Mouse (Mus musculus): ENCODE measurements around the gene Fbxo8. TPM values are rescaled to one million over a fixed set of nuclear protein-coding genes. Genes with fewer than 3 reads are reported as not detected.

Gene Fbxo8
- polyA plus RNA-seq, 1 experiment from 2014 or later: 48.3 TPM

DNA sequence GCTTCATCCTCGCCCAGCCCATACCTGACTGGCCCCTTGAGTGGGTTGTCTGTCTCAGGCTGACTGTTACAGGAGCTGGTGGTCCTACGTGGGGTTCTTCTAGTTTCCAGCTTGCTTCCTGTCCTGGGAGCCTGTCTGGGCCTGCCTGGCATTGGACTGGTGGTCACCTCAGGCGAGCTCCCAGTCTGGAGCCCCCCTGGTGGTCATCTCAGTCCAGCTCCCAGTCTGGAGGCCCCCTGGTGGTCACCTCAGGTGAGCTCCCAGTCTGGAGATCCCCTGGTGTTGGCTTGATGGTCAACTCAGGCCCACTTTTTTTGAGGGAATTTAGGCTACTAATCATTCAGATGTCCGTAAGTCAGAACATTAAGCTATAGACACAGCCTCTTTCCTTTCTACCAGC lies 29.8 kb upstream of the Fbxo8 start:
- no peak overlapping the region for H3K4me3 ChIP-seq (ENCODE audit: low read depth, low read length)
- no peak for DNase-seq
- no peak for TF ChIP-seq EP300 (IDR thresholded peaks at IDR 0.05; ENCODE audit: low read depth)
- peak; percentile 17; the same call in 1 of the 2 replicates for TF ChIP-seq CTCF (IDR thresholded peaks at IDR 0.05; ENCODE audit: low read depth)
- no peaks in the 10 kb centered on the region for H3K4me1 ChIP-seq (ENCODE audit: insufficient read depth)
- no peak overlapping the region for H3K27ac ChIP-seq (ENCODE audit: low read depth)
- H3K9me3 ChIP-seq (ENCODE audit: low read length): no peaks in the 10 kb centered on the region
- no peak overlapping the region for H3K9ac ChIP-seq (replicated peaks)
- no peak overlapping the region for H3K4me2 ChIP-seq (ENCODE audit: low read depth, low read length)
- no peaks in the 10 kb centered on the region for H3K27me3 ChIP-seq (ENCODE audit: insufficient read depth, low read length)
- WGBS (ENCODE audit: insufficient replicate concordance): 60% methylated on average over 4 of the region's 4 CpGs
- ATAC-seq: no peak
- no peaks in the 10 kb centered on the region for H3K36me3 ChIP-seq (replicated peaks; ENCODE audit: insufficient read depth, low read length)

DNA sequence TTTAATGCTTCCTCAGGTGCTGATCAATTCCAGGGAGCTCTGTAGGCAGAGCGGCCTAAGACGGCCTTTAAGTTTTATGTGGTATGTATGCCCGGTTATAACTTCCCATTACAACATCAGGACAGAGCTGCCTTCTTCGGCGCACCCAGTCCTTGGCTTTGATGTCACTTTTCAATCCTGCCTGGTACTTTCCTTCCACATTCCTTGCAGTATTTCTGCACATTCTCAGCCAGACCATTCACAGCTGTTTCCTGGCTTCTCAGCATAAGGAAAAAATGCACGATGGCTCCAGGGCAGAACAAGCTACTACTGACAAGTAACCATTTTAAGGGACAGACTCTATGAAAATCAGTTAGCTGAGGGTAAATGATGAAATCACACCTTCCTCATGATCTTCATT lies 22.0 kb upstream of the Fbxo8 start:
- TF ChIP-seq CTCF (IDR thresholded peaks at IDR 0.05; ENCODE audit: low read depth) (no peak), EP300 (IDR thresholded peaks at IDR 0.05; ENCODE audit: low read depth) (no peak)
- H3K4me1 ChIP-seq (ENCODE audit: insufficient read depth): no peaks in the 10 kb centered on the region
- H3K4me2 ChIP-seq (ENCODE audit: low read depth, low read length): no peak overlapping the region
- DNase-seq (no peak), ATAC-seq (no peak)
- no peak overlapping the region for H3K27ac ChIP-seq (ENCODE audit: low read depth)
- H3K36me3 ChIP-seq (replicated peaks; ENCODE audit: insufficient read depth, low read length): peaks cover 19% of the 10 kb centered on the region; the same call in 1 of the 2 replicates
- no peaks in the 10 kb centered on the region for H3K27me3 ChIP-seq (ENCODE audit: insufficient read depth, low read length)
- no peak overlapping the region for H3K4me3 ChIP-seq (ENCODE audit: low read depth, low read length)
- 81% methylated on average over 6 of the region's 6 CpGs for WGBS (ENCODE audit: insufficient replicate concordance)
- H3K9me3 ChIP-seq (ENCODE audit: low read length): no peaks in the 10 kb centered on the region
- H3K9ac ChIP-seq (replicated peaks): no peak overlapping the region

DNA sequence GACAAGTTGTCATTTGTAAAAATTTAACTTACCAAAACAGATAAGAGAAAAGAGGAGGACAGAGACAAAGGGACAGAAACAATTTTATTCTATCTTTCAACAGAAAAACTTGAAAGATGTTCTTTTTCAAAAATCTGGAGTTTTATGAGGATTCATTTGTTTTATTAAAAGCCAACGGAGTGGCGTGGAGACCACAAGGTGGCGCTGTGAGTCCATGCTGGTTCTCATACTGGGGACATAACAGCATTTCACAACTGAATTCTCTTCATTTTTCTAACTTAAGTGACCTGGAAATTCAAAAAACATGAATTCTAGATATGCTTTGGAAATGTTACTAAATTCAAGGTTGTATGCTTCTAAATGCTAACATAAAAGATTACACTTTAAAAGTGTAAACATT lies 20.5 kb upstream of the Fbxo8 start:
- Histone ChIP-seq H3K4me2 (ENCODE audit: low read depth, low read length) (no peak overlapping the region), H3K4me3 (ENCODE audit: low read depth, low read length) (no peak overlapping the region), H3K9ac (replicated peaks) (no peak overlapping the region), H3K9me3 (ENCODE audit: low read length) (no peaks in the 10 kb centered on the region), H3K27ac (ENCODE audit: low read depth) (no peak overlapping the region), H3K4me1 (ENCODE audit: insufficient read depth) (no peaks in the 10 kb centered on the region), H3K36me3 (replicated peaks; ENCODE audit: insufficient read depth, low read length) (peaks cover 19% of the 10 kb centered on the region; the same call in 1 of the 2 replicates), H3K27me3 (ENCODE audit: insufficient read depth, low read length) (no peaks in the 10 kb centered on the region)
- no peak for ATAC-seq
- TF ChIP-seq EP300 (IDR thresholded peaks at IDR 0.05; ENCODE audit: low read depth) (no peak), CTCF (IDR thresholded peaks at IDR 0.05; ENCODE audit: low read depth) (peak; percentile 91)
- WGBS (ENCODE audit: insufficient replicate concordance): 11% methylated on average over 3 of the region's 3 CpGs
- DNase-seq: peak; percentile 82

DNA sequence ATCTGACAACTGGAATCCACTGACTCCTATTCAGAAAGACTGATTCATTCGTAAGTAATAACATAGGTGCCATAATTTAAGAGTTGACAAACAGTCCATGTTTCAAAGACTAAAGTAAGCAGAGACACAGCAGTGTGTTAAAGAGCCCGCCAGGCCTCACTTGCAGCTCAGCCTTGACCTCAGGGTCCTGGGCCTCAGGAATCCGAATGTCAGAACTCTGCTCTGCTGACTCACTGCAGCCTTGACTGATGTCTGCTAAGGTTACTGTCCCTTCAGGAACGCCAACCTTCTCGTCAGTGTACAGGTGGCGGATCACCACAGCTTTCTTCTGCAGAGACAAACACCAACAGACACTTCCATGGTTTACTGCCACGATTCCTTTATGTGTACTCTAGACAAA lies 10.2 kb upstream of the Fbxo8 start:
- Histone ChIP-seq H3K27me3 (ENCODE audit: insufficient read depth, low read length) (no peaks in the 10 kb centered on the region), H3K4me2 (ENCODE audit: low read depth, low read length) (no peak overlapping the region), H3K9me3 (ENCODE audit: low read length) (no peaks in the 10 kb centered on the region), H3K9ac (replicated peaks) (no peak overlapping the region), H3K36me3 (replicated peaks; ENCODE audit: insufficient read depth, low read length) (peaks cover 52% of the 10 kb centered on the region), H3K4me3 (ENCODE audit: low read depth, low read length) (no peak overlapping the region), H3K27ac (ENCODE audit: low read depth) (no peak overlapping the region), H3K4me1 (ENCODE audit: insufficient read depth) (no peaks in the 10 kb centered on the region)
- DNase-seq: no peak
- 78% methylated on average over 7 of the region's 7 CpGs for WGBS (ENCODE audit: insufficient replicate concordance)
- no peak for ATAC-seq
- TF ChIP-seq EP300 (IDR thresholded peaks at IDR 0.05; ENCODE audit: low read depth): no peak
- TF ChIP-seq CTCF (IDR thresholded peaks at IDR 0.05; ENCODE audit: low read depth): no peak

DNA sequence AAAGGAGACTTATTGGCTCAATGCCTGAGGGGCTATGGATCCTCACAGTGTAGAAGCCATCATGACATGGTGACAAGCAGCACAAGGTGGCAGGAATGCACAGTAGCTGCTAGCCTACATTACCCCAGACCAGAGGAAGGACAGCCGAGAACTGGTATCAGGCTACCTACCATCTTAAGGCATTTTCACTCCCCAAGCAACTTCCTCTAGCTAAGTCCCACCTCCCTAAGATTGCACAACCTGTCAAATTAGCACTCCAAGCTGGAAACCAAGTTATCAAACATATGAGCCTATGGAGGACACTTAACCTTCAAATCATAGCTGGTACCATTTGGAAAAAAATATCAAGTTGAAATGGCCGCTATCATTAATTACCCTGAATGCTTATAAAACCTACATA lies 3.0 kb upstream of the Fbxo8 start:
- WGBS (ENCODE audit: insufficient replicate concordance): 67% methylated on average over 2 of the region's 2 CpGs
- Histone ChIP-seq H3K4me2 (ENCODE audit: low read depth, low read length) (no peak overlapping the region), H3K4me3 (ENCODE audit: low read depth, low read length) (no peak overlapping the region), H3K9ac (replicated peaks) (no peak overlapping the region), H3K36me3 (replicated peaks; ENCODE audit: insufficient read depth, low read length) (peaks cover 10% of the 10 kb centered on the region; the same call in 1 of the 2 replicates), H3K4me1 (ENCODE audit: insufficient read depth) (peaks cover 7% of the 10 kb centered on the region; the same call in 1 of the 2 replicates), H3K27ac (ENCODE audit: low read depth) (no peak overlapping the region), H3K9me3 (ENCODE audit: low read length) (no peaks in the 10 kb centered on the region), H3K27me3 (ENCODE audit: insufficient read depth, low read length) (no peaks in the 10 kb centered on the region)
- no peak for DNase-seq
- no peak for TF ChIP-seq CTCF (IDR thresholded peaks at IDR 0.05; ENCODE audit: low read depth)
- TF ChIP-seq EP300 (IDR thresholded peaks at IDR 0.05; ENCODE audit: low read depth): no peak
- no peak for ATAC-seq

DNA sequence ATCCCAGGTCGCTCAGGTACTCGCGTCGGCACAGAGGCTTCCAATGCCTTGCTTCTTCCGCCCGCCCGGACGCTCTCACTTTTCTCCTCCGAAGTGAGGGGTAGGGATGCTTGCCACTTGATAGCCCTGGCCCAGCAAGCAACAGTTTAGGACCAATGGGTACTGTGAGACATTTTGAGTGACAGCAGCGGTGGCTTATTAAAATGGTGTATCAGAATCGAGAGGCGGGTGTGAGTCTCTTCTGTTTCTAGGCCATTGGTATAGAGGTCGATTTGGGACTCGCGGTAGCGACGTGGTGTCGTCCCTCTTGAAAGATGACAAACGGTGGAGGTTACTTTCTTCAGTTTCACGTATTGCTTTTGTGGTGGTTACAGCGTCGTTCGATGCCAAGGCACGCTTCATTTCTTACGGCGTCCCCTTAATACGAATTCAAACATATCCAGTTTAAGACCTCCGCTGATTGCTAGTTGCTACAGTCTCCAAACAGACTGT lies 517 bp downstream of the Fbxo8 start:
- no peaks in the 10 kb centered on the region for H3K9me3 ChIP-seq (ENCODE audit: low read length)
- under 1% methylated on average over 28 of the region's 28 CpGs for WGBS (ENCODE audit: insufficient replicate concordance)
- TF ChIP-seq CTCF (IDR thresholded peaks at IDR 0.05; ENCODE audit: low read depth) (no peak), EP300 (IDR thresholded peaks at IDR 0.05; ENCODE audit: low read depth) (no peak)
- H3K9ac ChIP-seq (replicated peaks): peak overlapping the region; percentile 92
- peak overlapping the region; percentile 93 for H3K4me3 ChIP-seq (ENCODE audit: low read depth, low read length)
- H3K4me2 ChIP-seq (ENCODE audit: low read depth, low read length): peak overlapping the region; percentile 72
- peaks cover 12% of the 10 kb centered on the region; the same call in 1 of the 2 replicates for H3K4me1 ChIP-seq (ENCODE audit: insufficient read depth)
- no peaks in the 10 kb centered on the region for H3K36me3 ChIP-seq (replicated peaks; ENCODE audit: insufficient read depth, low read length)
- no peaks in the 10 kb centered on the region for H3K27me3 ChIP-seq (ENCODE audit: insufficient read depth, low read length)
- DNase-seq (peak; percentile 87), ATAC-seq (peak; percentile 95)
- peak overlapping the region; percentile 98 for H3K27ac ChIP-seq (ENCODE audit: low read depth)

Measured in liver, postnatal 0 days (tissue).